Mouse (Mus musculus) midbrain, embryonic 11.5 days (tissue): Measurements from ENCODE around the gene Dnah8. TPM values are rescaled to one million over a fixed set of nuclear protein-coding genes. Genes with fewer than 3 reads are reported as not detected.
"Not testable (repeated sequence)": the region's sequence is repeated elsewhere in the genome, so short reads cannot be mapped to it uniquely, and the experiment has no call there.

ENCODE experiments used
- ATAC-seq: fragments of 200-750 bp; cut with Nextera tagmentation; 2 replicates; pipeline ENCODE4 v1.8.0; 2017; ENCODE audit warnings: moderate TSS enrichment, moderate library complexity; ENCODE audit not compliant: low FRiP score
- DNase-seq: peaks from one replicate; pipeline ENCODE4 v3.0.0; 2015; ENCODE audit warnings: low spot score; ENCODE audit errors: missing footprints
- H3K27ac ChIP-seq: fragments of 300-500 bp; sonication (generic); 2 replicates; pipeline ENCODE4 v1.5.1; 2014; ENCODE audit warnings: low read depth, low read length
- H3K27me3 ChIP-seq: fragments of 300-500 bp; sonication (generic); 2 replicates; pipeline ENCODE4 v1.6.1; 2014; ENCODE audit warnings: mild to moderate bottlenecking, low read length, moderate library complexity, mixed read lengths; ENCODE audit not compliant: control insufficient read depth, insufficient read depth
- H3K36me3 ChIP-seq: fragments of 300-500 bp; sonication (generic); 2 replicates; pipeline ENCODE4 v1.6.1; 2014; ENCODE audit warnings: mild to moderate bottlenecking, low read length, moderate library complexity, mixed read lengths; ENCODE audit not compliant: control insufficient read depth, insufficient read depth
- H3K4me1 ChIP-seq: fragments of 300-500 bp; sonication (generic); 2 replicates; pipeline ENCODE4 v1.6.1; 2014; ENCODE audit warnings: low read length; ENCODE audit not compliant: control insufficient read depth, insufficient read depth
- H3K4me2 ChIP-seq: fragments of 300-500 bp; sonication (generic); 2 replicates; pipeline ENCODE4 v1.6.1; 2014; ENCODE audit warnings: mild to moderate bottlenecking, moderate library complexity
- H3K4me3 ChIP-seq: fragments of 300-500 bp; sonication (generic); 2 replicates; pipeline ENCODE4 v1.5.1; 2014; ENCODE audit warnings: low read depth, low read length
- H3K9ac ChIP-seq: fragments of 300-500 bp; sonication (generic); 2 replicates; pipeline ENCODE4 v1.6.1; 2014; ENCODE audit warnings: low read length
- H3K9me3 ChIP-seq: fragments of 300-500 bp; sonication (generic); 2 replicates; pipeline ENCODE4 v1.6.1; 2016; ENCODE audit warnings: low read length; ENCODE audit not compliant: control insufficient read depth
- WGBS: fragments of 180-500 bp; shearing (Covaris S2); extraction: QIAGEN DNeasy Blood & Tissue Kit; methylation state at CpG from one replicate; pipeline ENCODE4 v1.1.7; 2014; 5-methylcytosine and 5-hydroxymethylcytosine counted together
- polyA plus RNA-seq: library from polyadenylated mRNA; unstranded; fragments of >200 nt; fragmentation: Nextera tagmentation; extraction: Ambion mirVana; gene quantifications from 2 replicates; pipeline ENCODE4 v1.2.1, GENCODE M21; 2014

The Dnah8 gene
- 1.1 and 1.5 TPM in 2 replicates for polyA plus RNA-seq

GRCm38 (mm10) chr17:30624132-30624531, at the start of gene Dnah8:
Gene Dnah8 (plus strand): TSS chr17:30624354.
- not testable (repeated sequence) for H3K4me2 ChIP-seq, ATAC-seq, H3K27ac ChIP-seq, DNase-seq, H3K27me3 ChIP-seq, H3K4me3 ChIP-seq, H3K36me3 ChIP-seq, H3K4me1 ChIP-seq, H3K9ac ChIP-seq, H3K9me3 ChIP-seq
- no CpG with 5 or more reads among the region's 20 CpGs for WGBS

- no peaks in the 10 kb centered on the region for H3K27me3 ChIP-seq
- H3K4me1 ChIP-seq, result peaks cover 11% of the 10 kb centered on the region
- WGBS, result 82% methylated on average over 8 of the region's 8 CpGs
- DNase-seq (no peak), ATAC-seq (no peak)
- H3K27ac ChIP-seq, result no peak overlapping the region
- H3K4me3 ChIP-seq, result no peak overlapping the region
- no peaks in the 10 kb centered on the region for H3K9me3 ChIP-seq
- peak overlapping the region; percentile 78; the same call in 1 of the 2 replicates for H3K9ac ChIP-seq
- peak overlapping the region; percentile 55; the same call in 1 of the 2 replicates for H3K4me2 ChIP-seq
- H3K36me3 ChIP-seq, result no peaks in the 10 kb centered on the region
Observed at GRCm38 (mm10) chr17:30574783-30575075, 49.4 kb upstream of the Dnah8 start.

- H3K4me2 ChIP-seq, result peak overlapping the region; percentile 55
- 9% methylated on average over 35 of the region's 35 CpGs for WGBS
- no peaks in the 10 kb centered on the region for H3K36me3 ChIP-seq
- H3K9me3 ChIP-seq, result no peaks in the 10 kb centered on the region
- H3K4me3 ChIP-seq, result peak overlapping the region; percentile 49
- peak overlapping the region; percentile 78 for H3K9ac ChIP-seq
- DNase-seq (peak; percentile 96), ATAC-seq (peak; percentile 41; the same call in 1 of the 2 replicates)
- H3K4me1 ChIP-seq, result peaks cover 11% of the 10 kb centered on the region
- H3K27me3 ChIP-seq, result no peaks in the 10 kb centered on the region
- peak overlapping the region; percentile 81 for H3K27ac ChIP-seq
Observed at GRCm38 (mm10) chr17:30575121-30575904, 48.8 kb upstream of the Dnah8 start.

GRCm38 (mm10) chr17:30575941-30576773, 48.0 kb upstream of the Dnah8 start, which contains the start of gene Btbd9:
Gene Btbd9 (minus strand): TSS chr17:30576488.
- WGBS, result under 1% methylated on average over 66 of the region's 94 CpGs
- H3K4me3 ChIP-seq, result peak within 1 kb of the TSS; percentile 49
- ATAC-seq, result peak; percentile 95

GRCm38 (mm10) chr17:30576946-30577345, 47.2 kb upstream of the Dnah8 start:
- peak overlapping the region; percentile 55 for H3K4me2 ChIP-seq
- no peaks in the 10 kb centered on the region for H3K36me3 ChIP-seq
- ATAC-seq (no peak), DNase-seq (no peak)
- H3K9ac ChIP-seq, result peak overlapping the region; percentile 78
- no peak overlapping the region for H3K27ac ChIP-seq
- no peaks in the 10 kb centered on the region for H3K9me3 ChIP-seq
- peaks cover 11% of the 10 kb centered on the region for H3K4me1 ChIP-seq
- no peaks in the 10 kb centered on the region for H3K27me3 ChIP-seq
- H3K4me3 ChIP-seq, result peak overlapping the region; percentile 49
- WGBS, result 66% methylated on average over 12 of the region's 12 CpGs

More at GRCm38 (mm10) chr17:30575941-30576773, 48.0 kb upstream of the Dnah8 start, which contains the start of gene Btbd9:
- Histone ChIP-seq H3K4me2 (peak within 1 kb of the TSS; percentile 55), H3K9ac (peak within 1 kb of the TSS; percentile 78), H3K27ac (peak within 1 kb of the TSS; percentile 81), H3K36me3 (no peaks in the 10 kb centered on the region), H3K9me3 (no peaks in the 10 kb centered on the region), H3K4me1 (peaks cover 11% of the 10 kb centered on the region), H3K27me3 (no peaks in the 10 kb centered on the region)
- DNase-seq, result peak; percentile 100

DNA sequence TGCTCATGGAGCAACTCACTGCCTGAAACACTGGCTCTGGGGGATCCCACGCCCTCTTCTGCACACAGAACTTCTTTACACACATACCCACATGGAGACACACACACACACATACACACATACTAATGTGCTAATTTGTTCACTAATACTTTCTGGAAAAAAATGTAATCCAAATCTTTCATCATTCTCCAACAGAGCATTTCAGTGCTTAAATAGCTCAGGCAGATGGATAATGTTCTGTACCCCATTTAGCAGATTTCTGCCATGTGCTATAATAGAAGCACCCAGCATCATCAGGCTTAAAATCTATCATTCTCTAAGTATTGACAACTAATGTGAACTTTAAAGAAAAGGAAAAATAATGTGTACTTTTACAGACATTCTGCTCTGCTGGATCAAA, 43.4 kb upstream of the Dnah8 start:
- H3K4me3 ChIP-seq, result no peak overlapping the region
- 63% methylated on average over 1 of the region's 1 CpGs for WGBS
- no peak for ATAC-seq

GRCm38 (mm10) chr17:30581201-30581600, 43.0 kb upstream of the Dnah8 start:
- H3K36me3 ChIP-seq, result no peaks in the 10 kb centered on the region
- WGBS, result 87% methylated on average over 6 of the region's 6 CpGs
- no peak overlapping the region for H3K4me3 ChIP-seq
- no peak overlapping the region for H3K27ac ChIP-seq
- H3K4me2 ChIP-seq, result no peak overlapping the region
- H3K4me1 ChIP-seq, result peaks cover 5% of the 10 kb centered on the region
- no peaks in the 10 kb centered on the region for H3K27me3 ChIP-seq
- no peak overlapping the region for H3K9ac ChIP-seq
- DNase-seq, result no peak
- H3K9me3 ChIP-seq, result no peaks in the 10 kb centered on the region
- no peak for ATAC-seq

More for the DNA sequence above, 43.4 kb upstream of the Dnah8 start:
- no peak overlapping the region for H3K27ac ChIP-seq
- no peak for DNase-seq
- no peaks in the 10 kb centered on the region for H3K27me3 ChIP-seq
- H3K4me2 ChIP-seq, result no peak overlapping the region
- no peak overlapping the region for H3K9ac ChIP-seq
- H3K4me1 ChIP-seq, result peaks cover 5% of the 10 kb centered on the region
- H3K9me3 ChIP-seq, result no peaks in the 10 kb centered on the region
- no peaks in the 10 kb centered on the region for H3K36me3 ChIP-seq

DNA sequence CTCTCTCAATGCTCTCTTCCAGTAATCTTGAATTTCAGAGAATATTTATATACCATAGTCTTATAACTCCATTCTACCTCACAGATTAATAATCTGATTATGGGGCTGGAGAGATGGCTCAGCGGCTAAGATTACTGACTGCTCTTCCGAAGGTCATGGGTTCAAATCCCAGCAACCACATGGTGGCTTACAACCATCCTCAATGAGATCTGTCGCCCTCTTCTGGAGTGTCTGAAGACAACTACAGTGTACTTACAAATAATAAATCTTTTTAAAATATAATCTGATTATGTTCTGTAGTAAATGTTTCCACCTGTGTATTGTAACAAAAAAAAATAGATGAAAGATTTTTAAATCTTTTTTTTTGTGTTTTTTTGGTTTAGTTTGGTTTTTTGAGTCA, 41.8 kb upstream of the Dnah8 start:
- Histone ChIP-seq H3K9me3 (no peaks in the 10 kb centered on the region), H3K36me3 (no peaks in the 10 kb centered on the region), H3K4me2 (no peak overlapping the region), H3K9ac (no peak overlapping the region), H3K4me1 (peaks cover under 1% of the 10 kb centered on the region; the same call in 1 of the 2 replicates), H3K27me3 (no peaks in the 10 kb centered on the region), H3K27ac (no peak overlapping the region), H3K4me3 (no peak overlapping the region)
- ATAC-seq (no peak), DNase-seq (no peak)
- 79% methylated on average over 3 of the region's 3 CpGs for WGBS
